Mouse (Mus musculus): ENCODE data around the gene Dnaja3.

Gene Dnaja3

DNA sequence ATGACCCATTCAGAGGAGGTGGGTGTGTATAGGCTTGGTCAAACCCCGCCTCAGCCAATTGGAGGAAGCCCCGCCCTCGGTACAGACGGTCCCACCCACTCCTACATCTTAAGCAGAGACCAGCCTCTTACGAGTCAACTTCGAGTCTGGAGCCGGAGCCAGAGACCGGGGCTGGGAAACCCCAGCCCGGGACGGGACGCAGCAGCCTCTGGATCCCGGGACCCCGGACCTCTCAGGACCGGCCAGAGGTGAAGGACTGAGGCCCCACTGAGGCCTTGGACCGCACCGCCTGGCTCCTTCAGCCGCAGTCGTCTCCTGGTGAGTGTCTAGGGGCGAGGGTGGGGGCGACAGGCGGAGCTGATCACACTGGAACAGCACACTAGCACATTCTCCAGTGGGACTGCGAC lies at the start of gene Dnaja3, which contains the start of gene Vasn:
Dnaja3 (plus strand) TSS at position 159 of the 407 bp plus-strand sequence.
Vasn (plus strand) TSS at position 111 of the 407 bp plus-strand sequence.
- no peak for TF ChIP-seq GATA4 (IDR thresholded peaks at IDR 0.05; ENCODE audit: insufficient replicate concordance, low read length)

DNA sequence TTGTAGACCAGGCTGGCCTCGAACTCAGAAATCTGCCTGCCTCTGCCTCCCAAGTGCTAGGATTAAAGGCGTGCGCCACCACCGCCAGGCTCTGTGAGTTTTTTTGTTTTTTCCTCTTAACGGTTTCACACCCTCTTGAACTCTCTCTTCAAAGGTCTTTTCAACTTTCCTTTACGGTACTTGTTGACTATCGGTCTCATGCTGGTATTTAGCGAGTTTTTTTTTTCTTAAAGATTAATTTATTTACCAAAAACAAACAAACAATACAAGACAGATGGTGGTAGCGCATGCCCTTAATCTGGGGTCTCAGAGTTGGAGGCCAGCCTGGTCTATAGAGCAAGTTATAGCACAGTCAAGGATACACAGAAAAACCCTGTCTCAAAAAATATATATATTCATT lies 49.6 kb upstream of the Dnaja3 start:
- TF ChIP-seq GATA4 (IDR thresholded peaks at IDR 0.05; ENCODE audit: insufficient replicate concordance, low read length), result no peak

DNA sequence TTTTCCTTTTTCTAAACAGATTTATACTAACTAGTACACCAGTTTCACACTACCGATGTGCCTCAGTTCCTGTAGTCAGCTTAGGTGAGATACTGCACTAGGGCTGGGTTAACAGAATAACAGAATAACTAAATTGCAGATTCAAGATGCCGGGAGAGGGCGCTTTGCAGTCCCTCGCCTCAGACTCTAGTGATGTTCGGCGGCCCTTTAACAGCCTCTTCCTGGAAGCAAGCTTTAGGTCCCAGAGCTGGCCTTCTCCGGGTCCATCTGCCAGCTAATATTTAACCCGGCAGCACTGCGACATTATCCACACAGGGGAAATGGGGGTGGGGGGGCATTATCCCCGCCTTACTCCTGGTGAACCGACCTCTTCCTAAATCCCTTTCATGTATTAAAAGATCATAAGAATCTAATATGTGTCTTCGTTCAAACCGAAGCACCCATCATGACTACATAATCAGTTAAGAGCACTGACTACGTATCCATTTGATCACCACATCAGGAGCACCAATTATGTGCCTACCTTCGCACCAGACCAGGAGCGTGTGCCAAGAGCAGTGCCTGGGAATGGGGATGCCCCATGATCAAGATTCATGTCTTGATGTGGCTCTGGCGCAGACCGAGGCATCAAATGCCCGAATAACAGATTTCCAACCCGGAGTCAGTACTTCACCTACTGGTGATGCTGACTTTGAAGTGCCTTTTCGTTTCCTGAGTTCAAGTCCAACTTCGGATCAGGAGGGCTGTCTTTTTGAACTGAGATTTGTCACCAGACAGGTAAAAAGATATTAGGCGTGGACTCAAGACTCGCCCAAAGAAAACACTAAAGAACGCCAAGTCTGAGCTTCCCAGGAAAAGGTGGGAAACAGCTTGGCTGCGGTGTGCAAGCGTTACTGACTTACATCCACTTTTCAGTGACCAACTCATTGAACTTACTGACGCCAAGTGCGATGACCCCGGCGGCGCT lies 46.6 kb upstream of the Dnaja3 start:
- no peak for TF ChIP-seq GATA4 (IDR thresholded peaks at IDR 0.05; ENCODE audit: insufficient replicate concordance, low read length)

DNA sequence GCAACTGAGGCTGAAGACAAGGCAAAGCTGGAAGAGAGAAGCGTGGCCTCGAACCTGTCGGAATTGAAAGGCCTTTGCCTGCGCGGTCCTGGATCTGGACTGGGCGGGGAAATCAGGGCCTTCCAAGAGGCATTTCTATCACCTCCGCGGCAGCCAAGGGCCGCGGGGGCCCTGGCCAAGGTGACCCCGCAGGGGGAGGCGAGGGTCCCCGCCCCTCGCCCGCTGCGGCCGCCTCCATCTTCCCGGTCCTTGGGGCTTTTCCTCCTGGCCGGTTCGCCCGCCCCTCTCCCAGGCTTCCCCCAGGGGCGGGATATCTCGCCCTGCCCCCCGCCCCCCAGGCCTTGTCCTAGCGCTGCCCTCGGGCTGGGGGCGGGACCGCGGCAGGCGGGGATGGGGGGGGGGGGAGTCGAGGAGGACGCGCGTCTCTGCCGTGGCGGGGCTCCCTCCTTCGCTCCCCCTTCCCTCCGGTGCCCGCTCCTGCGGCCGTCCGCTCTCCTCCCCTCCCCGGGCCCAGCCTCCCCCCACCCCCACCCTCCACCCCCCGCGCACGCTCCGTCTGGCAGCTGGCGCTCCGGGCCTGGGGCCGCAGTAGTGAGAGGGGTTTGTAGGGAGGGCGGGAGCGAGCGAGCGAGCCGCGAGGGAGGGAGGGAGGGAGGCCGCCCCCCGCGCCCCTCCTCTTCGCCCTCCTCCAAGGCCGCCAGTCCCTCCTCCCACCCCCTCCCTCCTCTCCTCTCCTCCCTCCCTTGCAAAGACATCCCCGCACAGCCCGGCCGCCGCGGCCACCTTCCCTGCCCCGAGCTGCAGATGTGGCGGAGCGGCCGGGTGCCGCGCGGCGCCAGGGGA lies 45.6 kb upstream of the Dnaja3 start, which contains the start of gene Glis2:
Glis2 (plus strand) TSS at position 743 of the 843 bp plus-strand sequence.
- no peak; the same call in 1 of the 2 replicates for TF ChIP-seq GATA4 (IDR thresholded peaks at IDR 0.05; ENCODE audit: insufficient replicate concordance, low read length)

DNA sequence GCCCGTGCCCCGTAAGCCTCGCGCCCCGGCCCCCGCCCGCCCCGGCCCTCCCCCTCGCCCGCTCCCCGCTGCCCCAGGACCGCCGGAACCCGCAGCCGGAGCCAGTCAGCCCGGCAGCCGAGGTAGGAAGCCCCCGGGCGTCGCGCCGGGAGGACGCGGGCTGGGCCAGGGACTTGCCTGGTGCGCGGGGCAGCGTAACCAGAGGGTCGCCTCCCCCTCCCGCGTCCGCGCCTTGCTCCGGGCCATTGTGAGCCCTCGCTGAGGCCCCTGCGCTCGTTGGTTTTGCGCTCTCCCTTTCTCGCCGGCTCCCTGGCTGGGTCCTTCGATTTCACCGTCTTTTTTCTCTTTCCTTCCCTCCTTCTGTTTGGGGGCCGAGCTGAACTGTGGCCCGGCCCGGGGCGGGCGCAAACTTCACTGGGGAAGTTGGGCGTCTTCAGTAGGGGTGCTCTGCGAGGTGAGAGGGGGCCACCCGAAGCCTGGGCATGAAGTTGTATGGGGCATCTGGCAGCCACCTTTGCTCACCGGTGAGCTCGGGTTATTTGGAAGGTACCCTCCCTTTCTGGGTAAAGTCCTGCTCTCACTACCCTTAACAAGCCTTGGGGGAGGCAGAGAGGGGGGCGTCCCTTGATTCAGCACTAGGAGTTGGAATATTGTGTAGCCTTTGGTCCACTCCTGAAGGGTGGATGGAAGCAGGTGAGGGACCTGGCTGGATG lies 44.8 kb upstream of the Dnaja3 start:
- no peak for TF ChIP-seq GATA4 (IDR thresholded peaks at IDR 0.05; ENCODE audit: insufficient replicate concordance, low read length)

DNA sequence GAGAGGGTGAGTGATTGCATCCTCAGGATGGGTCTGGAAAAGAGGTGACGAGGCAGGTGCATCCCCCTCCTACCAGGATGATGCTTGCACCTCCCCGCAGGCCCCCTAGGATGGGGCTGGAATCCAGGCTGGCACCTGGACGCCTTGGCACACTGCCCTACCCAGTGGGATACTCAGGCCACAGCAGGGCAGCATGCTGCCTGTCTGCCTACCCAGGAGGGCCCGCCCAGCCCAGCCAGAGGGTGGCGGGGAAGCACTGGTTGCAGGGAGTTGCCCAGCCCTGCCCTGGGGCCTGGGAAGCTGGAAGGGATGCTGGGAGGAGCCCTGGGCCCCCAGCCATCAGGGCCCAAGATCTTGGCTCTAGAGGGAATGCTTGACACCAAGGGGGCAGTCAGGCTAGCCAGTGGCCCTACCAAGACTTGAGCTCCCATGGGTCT lies 44.2 kb upstream of the Dnaja3 start:
- no peak for TF ChIP-seq GATA4 (IDR thresholded peaks at IDR 0.05; ENCODE audit: insufficient replicate concordance, low read length)

DNA sequence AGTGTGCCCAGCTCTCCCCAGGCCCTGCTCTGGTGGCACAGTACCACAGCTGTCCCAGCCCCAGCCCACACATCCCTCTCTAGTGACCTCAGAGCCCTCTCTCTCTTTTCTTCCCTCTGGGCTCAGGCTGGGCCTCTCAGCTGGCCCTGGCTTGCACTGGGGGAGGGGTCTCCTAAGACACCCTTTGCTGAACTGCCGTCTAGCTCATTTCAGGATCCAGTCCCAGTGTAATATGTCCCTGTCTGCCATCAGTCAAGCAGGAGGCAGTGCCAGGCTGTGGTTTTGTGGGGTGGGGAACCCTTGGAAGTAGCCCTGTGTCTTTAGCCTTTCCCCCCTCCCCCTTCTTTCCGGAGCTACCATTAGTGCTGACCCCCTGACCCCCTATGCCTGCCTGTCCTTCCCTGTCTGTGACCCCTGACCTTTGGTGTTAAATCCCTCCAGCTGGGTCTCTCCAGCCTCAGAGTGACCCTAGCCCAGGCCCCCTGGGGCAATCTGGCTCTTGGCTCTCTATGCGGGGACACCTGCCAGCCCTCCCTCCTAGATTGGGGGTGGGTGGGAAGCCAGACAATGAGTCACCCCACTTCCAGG lies 43.6 kb upstream of the Dnaja3 start:
- no peak for TF ChIP-seq GATA4 (IDR thresholded peaks at IDR 0.05; ENCODE audit: insufficient replicate concordance, low read length)

DNA sequence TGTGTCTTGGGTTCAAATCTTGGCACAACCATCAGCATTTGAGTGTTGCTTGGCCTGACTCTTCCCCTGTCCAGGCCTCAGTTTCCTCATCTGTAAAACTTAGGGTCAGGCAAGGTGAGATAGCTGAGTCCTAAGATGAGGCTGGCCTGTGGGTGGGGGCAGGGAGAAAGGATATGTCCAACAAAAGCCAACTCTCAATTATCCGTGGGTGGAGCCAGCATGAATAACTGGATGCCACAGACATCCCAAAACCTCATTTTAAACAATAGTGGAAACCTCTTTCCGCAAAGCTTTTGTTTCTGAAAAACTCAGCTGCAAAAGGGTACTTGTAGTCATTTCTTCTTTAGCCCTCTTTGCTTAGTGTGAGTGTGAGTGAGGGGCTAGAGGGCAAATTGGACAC lies 43.0 kb upstream of the Dnaja3 start:
- no peak for TF ChIP-seq GATA4 (IDR thresholded peaks at IDR 0.05; ENCODE audit: insufficient replicate concordance, low read length)

DNA sequence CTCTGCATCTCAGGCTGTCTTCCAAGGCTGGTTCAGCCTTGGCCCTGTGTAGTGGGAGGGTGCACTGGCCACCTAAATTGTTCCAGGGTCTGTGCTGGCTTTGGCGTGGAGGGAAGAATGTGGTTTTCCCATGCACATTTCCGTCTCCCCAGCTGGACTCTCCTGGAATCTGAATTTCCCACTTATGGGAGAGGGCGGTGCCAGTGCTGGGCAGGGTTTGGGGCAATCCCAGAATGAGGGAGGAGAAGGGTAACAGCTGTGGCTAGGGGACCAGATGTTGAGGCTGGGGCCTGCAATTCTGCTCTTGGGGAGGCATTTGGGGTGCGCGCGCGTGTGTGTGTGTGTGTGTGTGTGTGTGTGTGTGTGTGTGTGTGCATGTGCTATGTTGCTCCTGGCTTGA lies 42.5 kb upstream of the Dnaja3 start:
- no peak for TF ChIP-seq GATA4 (IDR thresholded peaks at IDR 0.05; ENCODE audit: insufficient replicate concordance, low read length)

DNA sequence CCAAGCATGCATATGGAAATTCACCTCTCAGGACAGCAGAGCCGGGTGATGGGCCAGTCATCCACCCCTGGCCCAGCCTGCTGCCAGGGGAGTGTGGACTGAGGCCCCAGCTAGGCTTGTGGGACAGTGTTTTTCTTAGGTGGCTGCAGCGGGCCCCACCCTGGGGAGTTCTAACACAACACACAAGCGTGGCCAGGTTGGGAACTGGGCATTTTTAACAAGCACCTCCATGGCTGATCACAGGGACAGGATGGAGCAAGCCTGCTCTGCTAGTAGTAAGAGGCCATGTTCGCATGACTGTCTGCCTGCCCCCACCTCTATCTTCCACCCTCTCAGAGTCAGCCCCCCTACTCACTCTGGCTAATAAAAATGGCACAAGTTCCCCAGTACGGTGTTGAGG lies 41.7 kb upstream of the Dnaja3 start:
- TF ChIP-seq GATA4 (IDR thresholded peaks at IDR 0.05; ENCODE audit: insufficient replicate concordance, low read length), result no peak

DNA sequence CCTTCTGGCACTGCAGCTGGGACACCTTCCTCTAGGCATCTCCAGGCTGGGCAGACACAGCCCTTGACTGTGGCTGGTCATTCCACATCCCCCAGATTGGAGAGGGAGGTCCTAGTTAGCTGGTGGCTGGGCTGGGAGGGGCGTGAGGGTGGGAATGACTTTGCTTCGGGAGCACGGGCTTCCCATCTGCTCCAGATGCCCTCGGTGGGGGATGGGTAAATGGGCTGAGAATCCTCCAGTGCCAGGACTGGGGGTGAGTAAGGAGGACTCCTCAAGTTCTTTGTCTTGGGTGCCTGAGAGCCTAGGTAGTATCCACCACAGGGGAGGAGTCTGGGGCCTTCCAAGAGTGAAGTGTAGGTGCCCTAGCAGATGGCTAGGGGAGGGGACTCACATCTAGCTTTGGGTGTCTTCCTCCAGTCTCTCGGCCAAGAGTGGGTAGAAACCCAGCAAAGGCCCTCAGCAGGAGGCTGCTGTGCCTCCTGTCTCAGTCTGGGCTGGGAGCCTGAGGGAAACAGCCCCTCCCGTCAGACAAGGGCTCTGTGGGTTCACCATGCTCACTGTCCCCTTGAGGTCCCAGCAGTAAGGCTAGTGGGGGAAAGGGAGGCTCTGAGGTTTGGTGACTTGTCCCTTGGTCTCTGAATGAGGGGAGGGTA lies 40.8 kb upstream of the Dnaja3 start:
- TF ChIP-seq GATA4 (IDR thresholded peaks at IDR 0.05; ENCODE audit: insufficient replicate concordance, low read length), result no peak

DNA sequence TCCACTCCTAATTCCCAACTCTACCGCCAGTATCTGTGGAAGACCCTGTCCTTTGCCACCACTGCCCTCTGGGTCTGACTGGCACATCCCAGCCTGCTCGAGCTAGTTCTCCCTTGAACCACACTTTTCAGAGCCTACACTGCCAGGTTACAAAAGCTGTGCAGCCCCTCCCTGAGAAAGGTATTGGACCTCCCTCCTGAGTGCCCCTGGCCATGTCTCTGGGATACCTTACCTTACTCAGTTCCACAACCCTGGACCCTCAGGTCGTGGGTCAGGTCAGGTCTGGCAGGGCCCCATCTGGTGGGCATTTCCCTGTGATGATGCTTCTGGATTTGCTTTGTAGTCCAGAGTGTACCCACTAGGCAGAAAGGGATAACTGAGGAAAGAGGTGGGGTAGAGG lies 40.2 kb upstream of the Dnaja3 start:
- no peak for TF ChIP-seq GATA4 (IDR thresholded peaks at IDR 0.05; ENCODE audit: insufficient replicate concordance, low read length)

DNA sequence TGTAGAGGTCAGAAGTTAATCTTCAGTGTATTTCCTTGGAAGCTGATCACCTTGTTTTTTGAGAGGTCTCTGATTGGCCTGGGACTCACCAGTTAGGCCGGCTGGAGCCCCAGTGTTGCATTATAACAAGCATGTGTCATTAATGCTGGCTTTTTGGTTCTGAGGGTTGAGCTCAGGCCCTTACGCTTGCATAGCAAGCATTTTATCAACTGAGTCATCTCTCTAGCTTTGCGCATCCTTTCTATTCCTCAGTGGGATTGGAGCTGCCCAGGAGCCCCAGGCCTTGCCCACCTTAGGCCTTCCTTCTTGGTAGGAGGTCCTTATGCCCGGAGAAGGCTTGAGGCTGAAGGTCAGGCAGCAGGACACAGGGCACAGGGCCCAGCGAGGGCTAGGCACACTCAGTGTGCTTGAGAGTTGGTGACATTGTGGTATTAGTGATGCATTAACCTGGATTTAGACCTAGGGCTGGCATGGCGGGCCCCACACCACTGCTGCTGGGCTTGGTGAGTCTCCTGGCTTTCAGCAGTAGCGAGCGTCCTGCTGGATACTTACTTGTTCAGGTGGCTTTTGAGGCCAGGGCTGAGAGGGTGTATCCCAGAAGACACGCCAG lies 39.0 kb upstream of the Dnaja3 start:
- TF ChIP-seq GATA4 (IDR thresholded peaks at IDR 0.05; ENCODE audit: insufficient replicate concordance, low read length), result no peak

DNA sequence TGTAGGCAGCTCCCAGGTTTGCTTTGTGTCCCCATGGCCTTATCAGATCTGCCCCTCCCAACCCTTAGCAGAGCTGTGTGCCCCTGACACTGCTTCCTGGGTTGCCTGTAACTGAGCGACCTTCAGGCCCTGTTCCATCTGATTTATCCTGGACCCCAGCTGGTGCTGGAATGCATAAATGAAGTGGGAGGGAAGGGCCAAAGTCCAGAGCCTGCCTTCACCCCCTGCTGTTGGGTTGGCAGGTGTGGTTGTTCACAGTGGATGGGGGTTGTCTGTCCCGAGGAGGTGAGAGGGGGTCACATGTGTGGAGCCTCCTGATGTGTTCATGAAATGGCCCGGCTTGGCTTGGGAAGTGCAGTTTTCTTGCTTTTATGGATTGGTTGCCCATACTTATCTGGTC lies 37.6 kb upstream of the Dnaja3 start:
- TF ChIP-seq GATA4 (IDR thresholded peaks at IDR 0.05; ENCODE audit: insufficient replicate concordance, low read length), result no peak

Data from liver, adult (tissue).